In genomic region chr5:105517992-105518625, GRCm38 (mm10) we compare ENCODE assay signal across 8 mouse cellular contexts. TPM values are rescaled to one million over a fixed set of nuclear protein-coding genes. Genes with fewer than 3 reads are reported as not detected.
DNase-seq lines count a peak whose midpoint lies in the region; ATAC-seq and TF ChIP-seq lines count a peak whose summit lies in the region.

No protein-coding gene starts in this region.

- no peak overlapping the region for H3K4me3 ChIP-seq in heart, adult 2 months
- H3K4me3 ChIP-seq in bone marrow macrophage, adult 2 months (ENCODE audit: insufficient read depth, low read length): peak overlapping the region; percentile 69; the same call in 1 of the 2 replicates

- peaks cover 1% of the 10 kb centered on the region; the same call in 1 of the 2 replicates for H3K79me2 ChIP-seq in heart, adult 2 months (replicated peaks; ENCODE audit: control insufficient read depth, insufficient read depth, low read length)

- TF ChIP-seq CTCF in heart, adult 2 months (IDR thresholded peaks at IDR 0.05): no peak
- TF ChIP-seq CTCF in bone marrow macrophage, adult 2 months (IDR thresholded peaks at IDR 0.05; ENCODE audit: low read depth, low read length): no peak

- ATAC-seq in megakaryocyte progenitor cell, adult 5-6 weeks (replicated peaks; ENCODE audit: poor library complexity): peak; percentile 13

- intact Hi-C loops in heart, adult 2 months (cut with DNase I): loop anchor here (2.0 to 5.0 kb wide), 3 partner anchors 23 to 359 kb away; partner anchors contain the start of gene Zfp326
- intact Hi-C loops in heart, postnatal 36 days (cut with DNase I): loop anchor here (5.0 kb wide), 2 partner anchors 101 to 354 kb away; partner anchors contain the start of gene Lrrc8b
- intact Hi-C loops in heart, postnatal 14 days (cut with DNase I): loop anchor here (5.0 kb wide), 2 partner anchors 111 to 354 kb away; no protein-coding TSS in a partner anchor

- no peak for TF ChIP-seq EP300 in heart, adult 2 months (IDR thresholded peaks at IDR 0.05; ENCODE audit: insufficient read depth, low read depth, low read length)

- DNase-seq in heart, adult 2 months: no peak
- DNase-seq in heart, postnatal 36 days: no peak
- peak; percentile 12 to 29 for DNase-seq in heart, postnatal 14 days
- no peak for DNase-seq in layer of hippocampus, postnatal 25 days (ENCODE audit: extremely low spot score in 1 of 2, low spot score in 1 of 2)
- no peak for DNase-seq in spleen, adult 12 weeks (ENCODE audit: low spot score)
- no peak for DNase-seq in adrenal gland, postnatal 10 days

- no peaks in the 10 kb centered on the region for H3K27me3 ChIP-seq in heart, adult 2 months (ENCODE audit: control insufficient read depth, insufficient read depth, low read length)

- WGBS in heart, adult 2 months: 14% methylated on average over 7 of the region's 7 CpGs

- H3K9ac ChIP-seq in heart, adult 2 months (ENCODE audit: low read depth, low read length): peak overlapping the region; percentile 99

- peaks cover 8% of the 10 kb centered on the region for H3K4me1 ChIP-seq in heart, adult 2 months (ENCODE audit: control insufficient read depth, insufficient read depth, low read length)
- H3K4me1 ChIP-seq in bone marrow macrophage, adult 2 months (ENCODE audit: control insufficient read depth, insufficient read depth, low read length): peaks cover 8% of the 10 kb centered on the region

- TF ChIP-seq POLR2A in heart, adult 2 months (IDR thresholded peaks at IDR 0.05; ENCODE audit: insufficient read depth, low read depth, low read length): no peak
- no peak for TF ChIP-seq POLR2A in bone marrow macrophage, adult 2 months (IDR thresholded peaks at IDR 0.05; ENCODE audit: borderline replicate concordance, low read depth, low read length)

- peaks cover 13% of the 10 kb centered on the region for H3K36me3 ChIP-seq in heart, adult 2 months (ENCODE audit: control insufficient read depth, insufficient read depth, low read length)

- no peak overlapping the region for H3K27ac ChIP-seq in heart, adult 2 months
- no peak overlapping the region for H3K27ac ChIP-seq in bone marrow macrophage, adult 2 months (ENCODE audit: insufficient read depth, low read depth, low read length)

RNA-seq across cellular contexts. Expression of gene Lrrc8c, which starts 1.1 kb away (rescaled TPM):
- total RNA-seq in heart, adult 2 months (2021): 10 to 100 TPM; 19.7 to 35.5 TPM
- 23.5 and 37.5 TPM in 2 replicates for polyA plus RNA-seq in heart, adult 2 months (2012; rRNA removed)
- 10 to 100 TPM; 25.3 to 29.8 TPM for total RNA-seq in heart, postnatal 36 days (2021)
- polyA plus RNA-seq in bone marrow macrophage, adult 2 months (2012; ENCODE audit: insufficient read depth, insufficient read length, missing spikeins): 9.6 and 12.1 TPM in 2 replicates
- 10 to 100 TPM; 45.8 to 51.7 TPM for total RNA-seq in heart, postnatal 14 days (2021)
- total RNA-seq in megakaryocyte progenitor cell, adult 5-6 weeks (2015): 27.6 and 35.9 TPM in 2 replicates
- 5.5 and 7.4 TPM in 2 replicates for total RNA-seq in megakaryocyte progenitor cell, adult 5-6 weeks (2017)
- total RNA-seq in layer of hippocampus, postnatal 25 days (2021): 10 to 100 TPM; 23.5 to 27.0 TPM
- total RNA-seq in adrenal gland, postnatal 10 days (2021): 10 to 100 TPM; 27.1 to 28.4 TPM

Comparison
In these comparisons a context has a peak if more than half of its experiments do, and no peak if none do; other contexts are left out.
1. DNase-seq: peak in heart, postnatal 14 days (2 of 2); none in heart, adult 2 months (0 of 2), heart, postnatal 36 days (0 of 2), layer of hippocampus, postnatal 25 days (0 of 2), spleen, adult 12 weeks (single experiment) and adrenal gland, postnatal 10 days (single experiment).